Mouse (Mus musculus) midbrain, embryonic 11.5 days (tissue): ENCODE measurements around the gene Gm5938. TPM values are rescaled to one million over a fixed set of nuclear protein-coding genes. Genes with fewer than 3 reads are reported as not detected.

Source experiments
- ATAC-seq: fragments of 200-750 bp; cut with Nextera tagmentation; 2 replicates; pipeline ENCODE4 v1.8.0; 2017; ENCODE audit warnings: moderate TSS enrichment, moderate library complexity; ENCODE audit not compliant: low FRiP score
- DNase-seq: peaks from one replicate; pipeline ENCODE4 v3.0.0; 2015; ENCODE audit warnings: low spot score; ENCODE audit errors: missing footprints
- H3K27ac ChIP-seq: fragments of 300-500 bp; sonication (generic); 2 replicates; pipeline ENCODE4 v1.5.1; 2014; ENCODE audit warnings: low read depth, low read length
- H3K27me3 ChIP-seq: fragments of 300-500 bp; sonication (generic); 2 replicates; pipeline ENCODE4 v1.6.1; 2014; ENCODE audit warnings: mild to moderate bottlenecking, low read length, moderate library complexity, mixed read lengths; ENCODE audit not compliant: control insufficient read depth, insufficient read depth
- H3K36me3 ChIP-seq: fragments of 300-500 bp; sonication (generic); 2 replicates; pipeline ENCODE4 v1.6.1; 2014; ENCODE audit warnings: mild to moderate bottlenecking, low read length, moderate library complexity, mixed read lengths; ENCODE audit not compliant: control insufficient read depth, insufficient read depth
- H3K4me1 ChIP-seq: fragments of 300-500 bp; sonication (generic); 2 replicates; pipeline ENCODE4 v1.6.1; 2014; ENCODE audit warnings: low read length; ENCODE audit not compliant: control insufficient read depth, insufficient read depth
- H3K4me2 ChIP-seq: fragments of 300-500 bp; sonication (generic); 2 replicates; pipeline ENCODE4 v1.6.1; 2014; ENCODE audit warnings: mild to moderate bottlenecking, moderate library complexity
- H3K4me3 ChIP-seq: fragments of 300-500 bp; sonication (generic); 2 replicates; pipeline ENCODE4 v1.5.1; 2014; ENCODE audit warnings: low read depth, low read length
- H3K9ac ChIP-seq: fragments of 300-500 bp; sonication (generic); 2 replicates; pipeline ENCODE4 v1.6.1; 2014; ENCODE audit warnings: low read length
- H3K9me3 ChIP-seq: fragments of 300-500 bp; sonication (generic); 2 replicates; pipeline ENCODE4 v1.6.1; 2016; ENCODE audit warnings: low read length; ENCODE audit not compliant: control insufficient read depth
- WGBS: fragments of 180-500 bp; shearing (Covaris S2); extraction: QIAGEN DNeasy Blood & Tissue Kit; methylation state at CpG from one replicate; pipeline ENCODE4 v1.1.7; 2014; 5-methylcytosine and 5-hydroxymethylcytosine counted together
- polyA plus RNA-seq: library from polyadenylated mRNA; unstranded; fragments of >200 nt; fragmentation: Nextera tagmentation; extraction: Ambion mirVana; gene quantifications from 2 replicates; pipeline ENCODE4 v1.2.1, GENCODE M21; 2014

Gene Gm5938
- polyA plus RNA-seq: not detected in 2 replicates

DNA sequence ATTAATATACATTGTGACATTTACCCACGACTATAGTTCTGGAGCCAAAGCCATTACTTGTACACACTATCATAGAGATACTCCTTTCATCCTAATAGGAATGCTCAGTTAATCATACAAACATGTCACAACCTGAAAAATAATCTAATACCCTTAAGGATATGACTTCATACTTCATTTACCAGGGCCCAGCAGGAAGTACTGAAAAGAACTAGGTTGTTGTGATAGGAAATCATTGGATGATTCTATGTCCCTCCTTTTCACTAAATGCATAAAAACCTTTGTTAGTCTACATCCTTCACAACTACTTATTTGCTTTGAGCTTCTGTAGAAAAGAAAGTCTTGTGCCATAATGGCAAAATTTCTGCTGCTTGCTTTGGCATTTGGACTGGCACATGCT is at the start of gene Gm5938:
Gene Gm5938 (plus strand): TSS at position 301 of the 400 bp plus-strand sequence.
- Histone ChIP-seq H3K27me3 (no peaks in the 10 kb centered on the region), H3K4me2 (no peak within 1 kb of the TSS), H3K9me3 (no peaks in the 10 kb centered on the region), H3K4me3 (no peak within 1 kb of the TSS), H3K4me1 (no peaks in the 10 kb centered on the region), H3K36me3 (no peaks in the 10 kb centered on the region), H3K9ac (no peak within 1 kb of the TSS), H3K27ac (no peak within 1 kb of the TSS)
- ATAC-seq (no peak), DNase-seq (no peak)
- WGBS: 47% methylated on average over 1 of the region's 1 CpGs

GRCm38 (mm10) chrX:78091274-78091673 is 34.0 kb upstream of the Gm5938 start, which contains the start of gene Obp1a:
Gene Obp1a (minus strand): TSS chrX:78091374.
- H3K27me3 ChIP-seq: no peaks in the 10 kb centered on the region
- no peak within 1 kb of the TSS for H3K27ac ChIP-seq
- no peak within 1 kb of the TSS for H3K4me2 ChIP-seq
- no peak for ATAC-seq
- DNase-seq: no peak
- no peak within 1 kb of the TSS for H3K9ac ChIP-seq
- H3K4me3 ChIP-seq: no peak within 1 kb of the TSS
- H3K4me1 ChIP-seq: no peaks in the 10 kb centered on the region
- H3K9me3 ChIP-seq: no peaks in the 10 kb centered on the region
- no peaks in the 10 kb centered on the region for H3K36me3 ChIP-seq

Other genes starting within 250 kb of the Gm5938 start
- gene 5430402E10Rik, start 200.4 kb upstream of the Gm5938 start, polyA plus RNA-seq: not detected in 2 replicates
- gene Obp1a, start 34.1 kb upstream of the Gm5938 start, polyA plus RNA-seq: not detected in 2 replicates
- not detected in 2 replicates for gene Obp1b, start 61.3 kb downstream of the Gm5938 start, polyA plus RNA-seq
- not detected in 2 replicates for gene Gm14743, start 120.5 kb downstream of the Gm5938 start, polyA plus RNA-seq
- gene 4930480E11Rik, start 244.2 kb downstream of the Gm5938 start, polyA plus RNA-seq: not detected in 2 replicates